Mouse (Mus musculus) limb, embryonic 11.5 days (tissue): ENCODE results near the gene Bco2. TPM values are rescaled to one million over a fixed set of nuclear protein-coding genes. Genes with fewer than 3 reads are reported as not detected.

Experiments used
- ATAC-seq: fragments of 200-750 bp; cut with Nextera tagmentation; 2 replicates; pipeline ENCODE4 v1.8.0; 2017; ENCODE audit warnings: low read depth; ENCODE audit not compliant: insufficient number of reproducible peaks, low FRiP score, low TSS enrichment
- DNase-seq: peaks from one replicate; pipeline ENCODE4 v3.0.0-alpha.2; 2015; ENCODE audit warnings: low spot score
- H3K27ac ChIP-seq: fragments of 300-500 bp; sonication (generic); replicated peaks from 2 replicates; pipeline ENCODE4 v1.5.1; 2014; ENCODE audit warnings: low read depth, mild to moderate bottlenecking, low read length
- H3K27me3 ChIP-seq: fragments of 300-500 bp; sonication (generic); 2 replicates; pipeline ENCODE4 v1.6.1; 2014; ENCODE audit warnings: mild to moderate bottlenecking, low read length, mixed read lengths; ENCODE audit not compliant: control insufficient read depth, insufficient read depth
- H3K36me3 ChIP-seq: fragments of 300-500 bp; sonication (generic); 2 replicates; pipeline ENCODE4 v1.6.1; 2014; ENCODE audit warnings: mild to moderate bottlenecking, low read length, moderate library complexity, mixed read lengths; ENCODE audit not compliant: control insufficient read depth, insufficient read depth
- H3K4me1 ChIP-seq: fragments of 300-500 bp; sonication (generic); 2 replicates; pipeline ENCODE4 v1.6.1; 2014; ENCODE audit warnings: low read length, mixed read lengths; ENCODE audit not compliant: control insufficient read depth, insufficient read depth
- H3K4me2 ChIP-seq: fragments of 300-500 bp; sonication (generic); 2 replicates; pipeline ENCODE4 v1.6.1; 2014; ENCODE audit warnings: low read depth, mild to moderate bottlenecking, moderate library complexity; ENCODE audit not compliant: severe bottlenecking
- H3K4me3 ChIP-seq: fragments of 300-500 bp; sonication (generic); 2 replicates; pipeline ENCODE4 v1.5.1; 2014; ENCODE audit warnings: low read depth, low read length
- H3K9ac ChIP-seq: fragments of 300-500 bp; sonication (generic); 2 replicates; pipeline ENCODE4 v1.6.1; 2014; ENCODE audit warnings: mild to moderate bottlenecking, low read length
- H3K9me3 ChIP-seq: fragments of 300-500 bp; sonication (generic); 2 replicates; pipeline ENCODE4 v1.6.1; 2016; ENCODE audit warnings: low read length; ENCODE audit not compliant: control insufficient read depth
- WGBS: fragments of 180-500 bp; shearing (Covaris S2); extraction: QIAGEN DNeasy Blood & Tissue Kit; methylation state at CpG from one replicate; pipeline ENCODE4 v1.1.7; 2014; 5-methylcytosine and 5-hydroxymethylcytosine counted together
- polyA plus RNA-seq: library from polyadenylated mRNA; unstranded; fragments of >200 nt; fragmentation: Nextera tagmentation; extraction: Ambion mirVana; gene quantifications from 2 replicates; pipeline ENCODE4 v1.2.1, GENCODE M21; 2014

The Bco2 gene
- polyA plus RNA-seq, 1 experiment from 2014 or later = 0.16 TPM

DNA sequence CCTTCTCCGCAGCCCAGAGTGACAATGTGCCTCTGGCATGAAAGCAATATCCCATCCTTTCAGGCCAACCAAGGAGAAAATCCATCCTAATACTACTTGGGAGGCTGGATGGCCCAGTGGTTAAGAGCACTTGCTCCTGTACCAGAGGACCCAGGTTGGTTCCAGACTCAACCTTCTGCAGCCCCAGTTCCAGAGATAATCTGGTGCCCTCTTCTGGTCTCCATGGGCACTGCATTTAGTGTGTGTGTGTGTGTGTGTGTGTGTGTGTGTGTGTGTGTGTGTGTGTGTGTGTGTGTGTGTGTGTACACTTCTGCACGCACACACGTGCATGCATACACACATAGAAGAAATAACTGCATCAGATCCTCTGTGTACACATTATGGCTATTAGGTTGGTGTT lies 38.6 kb upstream of the Bco2 start:
- Histone ChIP-seq H3K27me3 (no peaks in the 10 kb centered on the region), H3K27ac (no peak overlapping the region), H3K36me3 (peaks cover 15% of the 10 kb centered on the region; the same call in 1 of the 2 replicates), H3K9me3 (no peaks in the 10 kb centered on the region), H3K4me1 (no peaks in the 10 kb centered on the region), H3K4me3 (no peak overlapping the region), H3K9ac (no peak overlapping the region), H3K4me2 (no peak overlapping the region)
- DNase-seq (peak; percentile 49), ATAC-seq (no peak)
- 74% methylated on average over 3 of the region's 3 CpGs for WGBS

DNA sequence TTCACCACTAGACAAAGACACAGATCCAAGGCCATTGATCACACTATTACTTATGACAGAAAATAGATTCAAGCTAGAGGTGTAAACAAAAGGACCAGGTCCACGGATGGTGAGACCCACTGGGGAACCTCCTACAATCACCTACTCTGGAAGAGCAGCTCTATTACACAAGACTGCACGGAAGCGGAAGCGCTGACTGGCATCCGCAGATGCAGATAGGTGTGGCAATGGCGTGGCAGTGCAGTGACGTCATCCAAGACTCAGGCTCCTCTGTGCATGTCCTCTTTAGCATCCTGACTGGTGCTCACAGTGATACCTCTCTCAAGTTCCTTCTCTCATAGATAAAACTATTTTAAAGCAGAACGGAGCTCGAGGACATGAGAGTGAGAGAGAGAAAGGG lies 38.0 kb upstream of the Bco2 start:
- H3K4me2 ChIP-seq = no peak overlapping the region
- no peak overlapping the region for H3K9ac ChIP-seq
- peaks cover 13% of the 10 kb centered on the region; the same call in 1 of the 2 replicates for H3K36me3 ChIP-seq
- H3K4me3 ChIP-seq = no peak overlapping the region
- no peak overlapping the region for H3K27ac ChIP-seq
- H3K4me1 ChIP-seq = no peaks in the 10 kb centered on the region
- 89% methylated on average over 9 of the region's 9 CpGs for WGBS
- DNase-seq (no peak), ATAC-seq (no peak)
- no peaks in the 10 kb centered on the region for H3K9me3 ChIP-seq
- H3K27me3 ChIP-seq = no peaks in the 10 kb centered on the region

DNA sequence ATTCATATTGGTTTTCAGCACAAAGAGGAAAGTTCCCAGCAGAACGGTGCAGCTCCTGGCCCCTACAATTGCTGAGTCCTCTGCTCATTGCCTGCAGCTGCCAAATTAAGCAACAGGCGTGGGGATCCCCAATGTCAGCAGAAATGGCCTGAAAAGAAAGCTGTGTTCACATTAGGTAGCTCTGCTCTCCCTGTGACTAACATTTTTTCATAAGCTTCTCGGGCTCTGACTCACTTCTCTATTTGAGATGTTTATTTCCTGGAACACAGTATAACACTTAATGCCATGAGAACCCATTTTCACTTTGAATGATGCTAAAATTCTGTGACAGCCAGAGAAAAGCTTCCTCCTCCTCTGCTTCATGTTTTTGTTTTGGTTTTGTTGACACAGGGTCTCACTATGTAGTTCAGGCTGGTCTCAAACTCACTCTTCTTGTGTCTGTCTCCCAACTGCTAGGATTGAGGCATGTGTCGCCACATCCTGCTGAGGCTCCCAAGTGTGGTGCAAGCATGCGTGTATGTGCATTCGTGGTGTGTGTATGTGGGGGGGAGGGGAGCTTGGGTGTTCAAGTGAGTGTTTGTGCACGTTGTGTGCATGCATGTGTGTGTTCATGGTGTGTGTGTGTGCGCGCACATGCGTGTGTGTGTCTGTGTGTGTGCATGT lies 36.0 kb upstream of the Bco2 start:
- Histone ChIP-seq H3K27ac (no peak overlapping the region), H3K36me3 (peaks cover 2% of the 10 kb centered on the region; the same call in 1 of the 2 replicates), H3K9me3 (no peaks in the 10 kb centered on the region), H3K27me3 (no peaks in the 10 kb centered on the region), H3K4me3 (no peak overlapping the region), H3K4me1 (no peaks in the 10 kb centered on the region), H3K4me2 (no peak overlapping the region), H3K9ac (no peak overlapping the region)
- ATAC-seq = no peak
- no peak for DNase-seq
- WGBS = 77% methylated on average over 10 of the region's 10 CpGs

DNA sequence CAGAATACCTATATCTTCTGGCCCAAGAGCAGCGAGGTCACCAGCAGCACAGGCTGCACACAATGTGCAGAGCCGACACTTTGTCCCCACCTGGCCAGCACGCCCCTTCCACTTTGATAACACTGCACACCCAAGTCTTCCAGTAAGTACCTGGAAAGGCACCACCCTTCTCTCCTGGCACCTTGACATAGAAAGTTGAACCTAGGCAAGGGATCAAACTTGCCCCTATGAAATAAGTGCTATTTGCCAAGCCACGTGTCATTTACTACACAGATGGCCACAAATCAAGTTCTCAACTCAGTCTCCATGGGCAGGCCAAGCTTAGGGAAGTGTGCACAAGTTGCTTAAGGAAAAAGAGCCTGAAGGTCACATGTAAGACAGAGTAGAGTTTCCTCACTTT lies 32.0 kb upstream of the Bco2 start:
- Histone ChIP-seq H3K4me1 (no peaks in the 10 kb centered on the region), H3K27me3 (no peaks in the 10 kb centered on the region), H3K9ac (no peak overlapping the region), H3K4me2 (no peak overlapping the region), H3K4me3 (no peak overlapping the region), H3K36me3 (no peaks in the 10 kb centered on the region), H3K27ac (no peak overlapping the region), H3K9me3 (no peaks in the 10 kb centered on the region)
- 78% methylated on average over 4 of the region's 4 CpGs for WGBS
- ATAC-seq (no peak), DNase-seq (no peak)

DNA sequence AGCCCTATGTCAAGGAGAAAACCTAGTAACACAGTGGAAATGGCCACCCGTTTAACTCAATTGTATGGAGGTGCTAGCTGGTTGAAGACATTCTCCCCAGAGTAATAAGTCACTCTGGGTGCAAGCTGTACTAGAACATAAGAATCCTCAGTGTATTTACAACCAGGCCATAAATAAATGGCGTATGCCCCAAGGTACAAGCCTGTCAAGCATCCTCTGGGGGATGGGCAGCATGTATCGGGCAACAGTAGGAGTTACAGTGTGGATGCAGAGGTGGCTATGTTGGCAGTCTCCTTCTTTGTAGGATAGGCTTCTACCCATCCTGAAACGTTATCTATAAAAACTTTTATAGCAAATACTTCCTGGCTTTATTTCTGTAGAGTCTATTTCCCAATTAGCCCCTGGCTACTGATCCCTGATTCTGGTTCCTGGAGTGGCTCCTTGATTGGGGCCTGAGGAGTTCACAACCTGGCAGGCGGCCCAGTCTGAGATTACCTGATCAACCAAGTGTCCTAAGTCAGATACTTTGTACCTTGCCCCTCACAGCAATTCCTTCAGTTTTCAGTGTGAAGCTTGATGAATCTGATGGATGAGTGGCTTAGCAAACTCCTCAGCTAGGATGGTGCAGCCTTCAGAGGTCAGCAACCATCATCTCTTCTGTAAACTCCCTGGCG lies 30.3 kb upstream of the Bco2 start:
- H3K4me3 ChIP-seq = no peak overlapping the region
- ATAC-seq = no peak
- H3K27me3 ChIP-seq = no peaks in the 10 kb centered on the region
- H3K4me2 ChIP-seq = no peak overlapping the region
- no peaks in the 10 kb centered on the region for H3K4me1 ChIP-seq
- no peak overlapping the region for H3K9ac ChIP-seq
- no peaks in the 10 kb centered on the region for H3K9me3 ChIP-seq
- no peak for DNase-seq
- no peaks in the 10 kb centered on the region for H3K36me3 ChIP-seq
- WGBS = 71% methylated on average over 6 of the region's 6 CpGs
- H3K27ac ChIP-seq = no peak overlapping the region

DNA sequence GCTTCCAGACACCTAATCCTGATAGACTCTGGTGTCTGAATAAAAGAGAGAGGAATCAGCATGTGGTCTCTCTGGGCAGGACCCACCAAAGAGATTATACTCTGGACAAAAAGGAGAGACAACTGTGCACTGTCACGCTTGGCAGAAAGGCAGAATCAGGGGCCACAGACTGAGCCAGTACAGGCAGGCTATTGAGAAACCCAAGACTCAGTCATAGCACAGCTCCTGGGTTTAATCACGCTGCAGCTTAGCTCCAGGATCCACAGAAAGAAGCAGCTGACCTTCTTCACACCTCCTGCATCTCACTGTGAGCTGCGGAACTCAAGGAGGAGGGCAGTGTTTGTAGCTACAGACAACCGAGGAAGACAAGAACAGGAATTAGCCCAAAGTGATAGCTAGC lies 25.4 kb upstream of the Bco2 start:
- no peak overlapping the region for H3K4me2 ChIP-seq
- H3K4me1 ChIP-seq = no peaks in the 10 kb centered on the region
- H3K4me3 ChIP-seq = no peak overlapping the region
- DNase-seq (peak; percentile 14), ATAC-seq (no peak)
- H3K36me3 ChIP-seq = no peaks in the 10 kb centered on the region
- no peaks in the 10 kb centered on the region for H3K9me3 ChIP-seq
- H3K9ac ChIP-seq = no peak overlapping the region
- no peak overlapping the region for H3K27ac ChIP-seq
- H3K27me3 ChIP-seq = no peaks in the 10 kb centered on the region
- WGBS = 34% methylated on average over 4 of the region's 4 CpGs

DNA sequence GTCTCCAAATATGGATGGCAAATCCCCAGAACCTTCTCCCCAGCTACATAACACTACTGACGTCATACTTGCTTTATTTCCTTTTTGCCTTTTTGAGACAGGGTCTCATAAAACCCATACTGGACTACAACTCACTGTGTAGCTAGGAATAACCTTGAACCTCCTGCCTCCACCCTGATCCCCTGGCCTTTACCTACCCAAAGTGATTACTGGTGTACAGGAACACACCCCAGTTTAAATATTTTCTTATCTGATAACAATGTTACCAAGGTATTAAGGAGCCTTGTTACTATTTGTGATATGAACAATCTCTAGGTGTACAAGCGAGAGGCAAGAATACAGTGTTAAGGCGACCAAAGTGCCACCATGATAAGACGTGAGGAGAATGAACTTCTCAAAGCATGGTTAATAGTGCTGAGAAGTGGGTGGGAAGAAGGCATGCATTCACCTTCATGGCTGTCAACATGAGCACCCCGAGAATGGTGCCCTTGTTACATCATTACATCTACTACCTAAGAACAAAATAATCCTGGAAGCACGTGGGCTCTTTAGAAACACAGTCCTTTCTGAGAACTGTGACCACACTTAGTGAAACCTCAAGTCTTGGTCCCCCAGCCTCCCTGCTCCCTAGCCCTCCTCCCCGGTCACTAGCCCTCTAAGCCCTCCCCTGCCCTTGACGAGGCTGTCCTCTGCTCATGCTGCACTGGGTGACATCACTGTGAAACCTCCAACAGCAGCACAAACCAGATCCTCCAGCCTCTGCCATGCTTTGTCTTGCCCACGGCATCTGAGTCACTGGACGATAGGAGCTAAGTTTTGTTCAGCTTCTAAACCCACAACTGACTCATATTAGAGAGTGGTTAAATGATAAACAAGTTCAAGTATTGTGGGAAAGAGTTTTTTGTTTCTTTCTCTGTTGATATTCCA lies 14.9 kb upstream of the Bco2 start:
- DNase-seq (no peak), ATAC-seq (no peak)
- no peaks in the 10 kb centered on the region for H3K36me3 ChIP-seq
- no peak overlapping the region for H3K4me3 ChIP-seq
- 76% methylated on average over 10 of the region's 10 CpGs for whole genome bisulfite sequencing
- H3K9ac ChIP-seq = no peak overlapping the region
- no peaks in the 10 kb centered on the region for H3K4me1 ChIP-seq
- no peak overlapping the region for H3K27ac ChIP-seq
- H3K9me3 ChIP-seq = no peaks in the 10 kb centered on the region
- H3K27me3 ChIP-seq = no peaks in the 10 kb centered on the region
- H3K4me2 ChIP-seq = no peak overlapping the region

DNA sequence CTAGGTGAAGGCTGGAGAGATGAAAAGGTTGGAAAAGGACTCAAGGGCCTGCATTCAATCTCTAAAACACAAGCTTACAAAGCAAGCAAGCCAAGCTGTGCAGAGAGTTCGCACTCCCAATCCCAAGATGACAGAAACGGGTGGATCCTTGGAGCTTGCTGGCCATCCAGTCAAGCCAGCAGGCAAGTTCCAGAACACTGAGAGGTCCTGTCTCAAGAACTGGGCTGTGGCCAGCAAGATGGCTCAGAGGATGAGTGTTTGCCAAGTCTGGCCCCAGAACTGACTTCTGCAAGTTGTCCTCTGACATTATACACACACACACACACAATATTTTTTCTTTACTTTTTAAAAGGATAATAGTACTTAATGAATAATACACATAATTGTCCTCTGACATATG lies 12.9 kb upstream of the Bco2 start:
- no peaks in the 10 kb centered on the region for H3K9me3 ChIP-seq
- no peak for DNase-seq
- H3K36me3 ChIP-seq = no peaks in the 10 kb centered on the region
- no peaks in the 10 kb centered on the region for H3K4me1 ChIP-seq
- H3K4me2 ChIP-seq = no peak overlapping the region
- ATAC-seq = no peak
- H3K27ac ChIP-seq = no peak overlapping the region
- WGBS = 84% methylated on average over 2 of the region's 2 CpGs
- H3K27me3 ChIP-seq = no peaks in the 10 kb centered on the region
- H3K9ac ChIP-seq = no peak overlapping the region
- H3K4me3 ChIP-seq = no peak overlapping the region
